Mouse (Mus musculus): ENCODE measurements around the gene Gm20388. TPM values are rescaled to one million over a fixed set of nuclear protein-coding genes. Genes with fewer than 3 reads are reported as not detected.
A peak's percentile ranks its signal among the peaks of the same experiment; 100 is the strongest.

Gene Gm20388
- total and polyA plus RNA-seq, 3 experiments, result 0.02 to 0.05 TPM; not detected in 1

GRCm38 (mm10) chr8:120012927-120013326 is 102.3 kb downstream of the Gm20388 start:
- peaks cover 29% of the 10 kb centered on the region for H3K4me1 ChIP-seq (ENCODE audit: insufficient read depth, low read depth, low read length)
- H3K4me3 ChIP-seq (ENCODE audit: low read depth, low read length), result no peak overlapping the region
- no peaks in the 10 kb centered on the region for H3K36me3 ChIP-seq (replicated peaks)
- TF ChIP-seq CTCF (IDR thresholded peaks at IDR 0.05; ENCODE audit: low read depth, low read length) (no peak), TAL1 (conservative IDR thresholded peaks at IDR 0.05; ENCODE audit: low read depth, low read length) (no peak), GATA1 (IDR thresholded peaks at IDR 0.05; ENCODE audit: borderline replicate concordance, low read length) (no peak), POLR2AphosphoS5 (IDR thresholded peaks at IDR 0.05; ENCODE audit: insufficient replicate concordance, low read depth, low read length) (no peak), GATA2 (IDR thresholded peaks at IDR 0.05; ENCODE audit: borderline replicate concordance, low read depth, low read length) (no peak)
- DNase-seq (ENCODE audit: low spot score) (no peak), ATAC-seq (ENCODE audit: extremely low read depth, insufficient number of reproducible peaks, low FRiP score, poor library complexity, severe bottlenecking) (0 out of 2 replicates have a peak, but pooled peaks have one; percentile 37)
- peaks cover 70% of the 10 kb centered on the region for H3K27me3 ChIP-seq (ENCODE audit: insufficient read depth, low read length)
- no peaks in the 10 kb centered on the region for H3K9me3 ChIP-seq (replicated peaks)

- peaks cover 80% of the 10 kb centered on the region for H3K27me3 ChIP-seq (ENCODE audit: insufficient read depth, low read length)
- peak overlapping the region; percentile 4; the same call in 1 of the 2 replicates for H3K4me3 ChIP-seq (ENCODE audit: low read depth, low read length)
- no peak for TF ChIP-seq GATA1 (IDR thresholded peaks at IDR 0.05; ENCODE audit: borderline replicate concordance, low read length)
- TF ChIP-seq POLR2AphosphoS5 (IDR thresholded peaks at IDR 0.05; ENCODE audit: insufficient replicate concordance, low read depth, low read length), result no peak
- no peak for TF ChIP-seq CTCF (IDR thresholded peaks at IDR 0.05; ENCODE audit: low read depth, low read length)
- no peak for TF ChIP-seq TAL1 (conservative IDR thresholded peaks at IDR 0.05; ENCODE audit: low read depth, low read length)
- TF ChIP-seq GATA2 (IDR thresholded peaks at IDR 0.05; ENCODE audit: borderline replicate concordance, low read depth, low read length), result no peak
- DNase-seq (ENCODE audit: low spot score) (no peak), ATAC-seq (ENCODE audit: extremely low read depth, insufficient number of reproducible peaks, low FRiP score, poor library complexity, severe bottlenecking) (no peak)
- H3K4me1 ChIP-seq (ENCODE audit: insufficient read depth, low read depth, low read length), result peaks cover 35% of the 10 kb centered on the region
- H3K36me3 ChIP-seq (replicated peaks), result no peaks in the 10 kb centered on the region
- H3K9me3 ChIP-seq (replicated peaks), result no peaks in the 10 kb centered on the region
These were observed 103.8 kb downstream of the Gm20388 start for GRCm38 (mm10) chr8:120014267-120015023.

GRCm38 (mm10) chr8:120015916-120016315 is 105.3 kb downstream of the Gm20388 start:
- peaks cover 50% of the 10 kb centered on the region for H3K4me1 ChIP-seq (ENCODE audit: insufficient read depth, low read depth, low read length)
- TF ChIP-seq CTCF (IDR thresholded peaks at IDR 0.05; ENCODE audit: low read depth, low read length) (no peak), GATA2 (IDR thresholded peaks at IDR 0.05; ENCODE audit: borderline replicate concordance, low read depth, low read length) (no peak), TAL1 (conservative IDR thresholded peaks at IDR 0.05; ENCODE audit: low read depth, low read length) (no peak), GATA1 (IDR thresholded peaks at IDR 0.05; ENCODE audit: borderline replicate concordance, low read length) (no peak), POLR2AphosphoS5 (IDR thresholded peaks at IDR 0.05; ENCODE audit: insufficient replicate concordance, low read depth, low read length) (no peak)
- H3K4me3 ChIP-seq (ENCODE audit: low read depth, low read length), result no peak overlapping the region
- peaks cover 78% of the 10 kb centered on the region for H3K27me3 ChIP-seq (ENCODE audit: insufficient read depth, low read length)
- no peaks in the 10 kb centered on the region for H3K36me3 ChIP-seq (replicated peaks)
- DNase-seq (ENCODE audit: low spot score) (no peak), ATAC-seq (ENCODE audit: extremely low read depth, insufficient number of reproducible peaks, low FRiP score, poor library complexity, severe bottlenecking) (no peak)
- H3K9me3 ChIP-seq (replicated peaks), result no peaks in the 10 kb centered on the region

- no peak for DNase-seq (ENCODE audit: low spot score)
- TF ChIP-seq GATA2 (IDR thresholded peaks at IDR 0.05; ENCODE audit: borderline replicate concordance, low read depth, low read length), result no peak
- TF ChIP-seq GATA1 (IDR thresholded peaks at IDR 0.05; ENCODE audit: borderline replicate concordance, low read length), result no peak
- no peak for TF ChIP-seq POLR2AphosphoS5 (IDR thresholded peaks at IDR 0.05; ENCODE audit: insufficient replicate concordance, low read depth, low read length)
- no peak for TF ChIP-seq CTCF (IDR thresholded peaks at IDR 0.05; ENCODE audit: low read depth, low read length)
- TF ChIP-seq TAL1 (conservative IDR thresholded peaks at IDR 0.05; ENCODE audit: low read depth, low read length), result no peak
- ATAC-seq (ENCODE audit: extremely low read depth, insufficient number of reproducible peaks, low FRiP score, poor library complexity, severe bottlenecking), result peak; percentile 50
These were observed 105.8 kb downstream of the Gm20388 start for GRCm38 (mm10) chr8:120016424-120016823.

GRCm38 (mm10) chr8:120017349-120017748 is 106.7 kb downstream of the Gm20388 start:
- DNase-seq (ENCODE audit: low spot score), result no peak
- ATAC-seq (ENCODE audit: extremely low read depth, insufficient number of reproducible peaks, low FRiP score, poor library complexity, severe bottlenecking), result no peak
- H3K36me3 ChIP-seq (replicated peaks), result no peaks in the 10 kb centered on the region
- H3K4me1 ChIP-seq (ENCODE audit: insufficient read depth, low read depth, low read length), result peaks cover 59% of the 10 kb centered on the region
- no peak overlapping the region for H3K4me3 ChIP-seq (ENCODE audit: low read depth, low read length)
- TF ChIP-seq GATA1 (IDR thresholded peaks at IDR 0.05; ENCODE audit: borderline replicate concordance, low read length) (no peak), TAL1 (conservative IDR thresholded peaks at IDR 0.05; ENCODE audit: low read depth, low read length) (no peak), POLR2AphosphoS5 (IDR thresholded peaks at IDR 0.05; ENCODE audit: insufficient replicate concordance, low read depth, low read length) (no peak), CTCF (IDR thresholded peaks at IDR 0.05; ENCODE audit: low read depth, low read length) (no peak), GATA2 (IDR thresholded peaks at IDR 0.05; ENCODE audit: borderline replicate concordance, low read depth, low read length) (no peak)
- H3K9me3 ChIP-seq (replicated peaks), result no peaks in the 10 kb centered on the region
- peaks cover 79% of the 10 kb centered on the region for H3K27me3 ChIP-seq (ENCODE audit: insufficient read depth, low read length)

More at GRCm38 (mm10) chr8:120016424-120016823, 105.8 kb downstream of the Gm20388 start:
- Histone ChIP-seq H3K27me3 (ENCODE audit: insufficient read depth, low read length) (peaks cover 78% of the 10 kb centered on the region), H3K9me3 (replicated peaks) (no peaks in the 10 kb centered on the region), H3K36me3 (replicated peaks) (no peaks in the 10 kb centered on the region), H3K4me1 (ENCODE audit: insufficient read depth, low read depth, low read length) (peaks cover 55% of the 10 kb centered on the region), H3K4me3 (ENCODE audit: low read depth, low read length) (no peak overlapping the region)

- H3K9me3 ChIP-seq (replicated peaks), result peaks cover 4% of the 10 kb centered on the region
- peaks cover 81% of the 10 kb centered on the region for H3K27me3 ChIP-seq (ENCODE audit: insufficient read depth, low read length)
- peaks cover 61% of the 10 kb centered on the region for H3K4me1 ChIP-seq (ENCODE audit: insufficient read depth, low read depth, low read length)
- H3K36me3 ChIP-seq (replicated peaks), result no peaks in the 10 kb centered on the region
- DNase-seq (ENCODE audit: low spot score) (no peak), ATAC-seq (ENCODE audit: extremely low read depth, insufficient number of reproducible peaks, low FRiP score, poor library complexity, severe bottlenecking) (no peak)
- TF ChIP-seq GATA1 (IDR thresholded peaks at IDR 0.05; ENCODE audit: borderline replicate concordance, low read length), result no peak
- no peak for TF ChIP-seq POLR2AphosphoS5 (IDR thresholded peaks at IDR 0.05; ENCODE audit: insufficient replicate concordance, low read depth, low read length)
- no peak for TF ChIP-seq GATA2 (IDR thresholded peaks at IDR 0.05; ENCODE audit: borderline replicate concordance, low read depth, low read length)
- TF ChIP-seq TAL1 (conservative IDR thresholded peaks at IDR 0.05; ENCODE audit: low read depth, low read length), result no peak
- no peak overlapping the region for H3K4me3 ChIP-seq (ENCODE audit: low read depth, low read length)
These were observed 107.1 kb downstream of the Gm20388 start for GRCm38 (mm10) chr8:120017786-120018185.

Measured in G1E (cell line).